Mouse (Mus musculus) ES-E14 (cell line): ENCODE data around the gene Gm3402. TPM values are rescaled to one million over a fixed set of nuclear protein-coding genes. Genes with fewer than 3 reads are reported as not detected.
"Not testable (repeated sequence)": the region's sequence is repeated elsewhere in the genome, so short reads cannot be mapped to it uniquely, and the experiment has no call there.

ENCODE experiments used
- DNase-seq: peaks from one replicate; pipeline ENCODE4 v3.0.0-alpha.2; 2013; ENCODE audit warnings: low read depth, low spot score
- H3K27ac ChIP-seq: 2 replicates; pipeline ENCODE4 v1.5.1; 2012; ENCODE audit warnings: low read depth, mild to moderate bottlenecking, low read length, moderate library complexity, mixed read lengths; ENCODE audit not compliant: poor library complexity, insufficient read depth, severe bottlenecking
- H3K36me3 ChIP-seq: 2 replicates; pipeline ENCODE4 v1.6.1; 2012; ENCODE audit warnings: mild to moderate bottlenecking, low read length, moderate library complexity, mixed read lengths; ENCODE audit not compliant: control insufficient read depth, poor library complexity, insufficient read depth, severe bottlenecking
- H3K4me1 ChIP-seq, 2 experiments: fragments of 150-350 bp in 1 of 2; sonication (generic) in 1 of 2; 2 replicates each; pipeline ENCODE4 v1.6.1; 2012; ENCODE audit warnings: low read length in 2 of 2, mild to moderate bottlenecking in 1 of 2, mixed read lengths in 1 of 2; ENCODE audit not compliant: control insufficient read depth in 2 of 2, insufficient read depth in 2 of 2, poor library complexity in 1 of 2
- H3K4me3 ChIP-seq, 2 experiments: fragments of 150-350 bp in 1 of 2; sonication (generic) in 1 of 2; 2 replicates each; pipeline ENCODE4 v1.5.1; 2012; ENCODE audit warnings: low read length in 2 of 2, low read depth in 1 of 2, mild to moderate bottlenecking in 1 of 2, mixed read lengths in 1 of 2; ENCODE audit not compliant: insufficient read depth in 1 of 2, poor library complexity in 1 of 2, severe bottlenecking in 1 of 2
- H3K9ac ChIP-seq: 2 replicates; pipeline ENCODE4 v1.6.1; 2012; ENCODE audit warnings: low read depth, mild to moderate bottlenecking, low read length, mixed read lengths; ENCODE audit not compliant: poor library complexity, insufficient read depth, severe bottlenecking
- H3K9me3 ChIP-seq: fragments of 150-350 bp; sonication (generic); 2 replicates; pipeline ENCODE4 v1.6.1; 2012; ENCODE audit warnings: low read depth, mild to moderate bottlenecking, low read length; ENCODE audit not compliant: control insufficient read depth, insufficient read depth
- CHD2 ChIP-seq: IDR thresholded peaks from 2 replicates; pipeline ENCODE4 v1.6.1; 2014; ENCODE audit warnings: mild to moderate bottlenecking, low read depth, low read length, inconsistent platforms
- HCFC1 ChIP-seq: IDR thresholded peaks from 2 replicates; pipeline ENCODE4 v1.6.1; 2012; ENCODE audit warnings: low read length, inconsistent platforms, borderline replicate concordance; ENCODE audit not compliant: insufficient read depth
- MAFK ChIP-seq: IDR thresholded peaks from 2 replicates; pipeline ENCODE4 v1.6.1; 2014; ENCODE audit warnings: mild to moderate bottlenecking, low read depth, low read length, inconsistent platforms; ENCODE audit not compliant: insufficient read depth
- ZC3H11A ChIP-seq: IDR thresholded peaks from 2 replicates; pipeline ENCODE4 v1.6.1; 2012; ENCODE audit warnings: low read depth, mild to moderate bottlenecking, inconsistent platforms, low read length, borderline replicate concordance
- ZNF384 ChIP-seq: IDR thresholded peaks from 2 replicates; pipeline ENCODE4 v1.6.1; 2012; ENCODE audit warnings: low read depth, low read length, inconsistent platforms
- in situ Hi-C, 2 experiments: fragments of 600-800 bp; cut with MboI; formaldehyde crosslinking; loops; one replicate each; pipeline ENCODE4 v1.15.1; 2025; ENCODE audit warnings: low sequenced_read_pairs in 2 of 2, inconsistent platforms in 1 of 2; ENCODE audit not compliant: unreplicated experiment in 2 of 2
- total RNA-seq: library from RNA; depleted of rRNA; stranded (reverse); fragments of 300-350 nt; gene quantifications from 2 replicates; pipeline ENCODE4 v1.2.3, GENCODE M21; 2012

Gene Gm3402
- total RNA-seq, 1 experiment: not detected

- in situ Hi-C loops: no loop called here
- TF ChIP-seq CHD2: no peak
- no peak for TF ChIP-seq MAFK
- TF ChIP-seq HCFC1: no peak
- TF ChIP-seq ZC3H11A: no peak
- TF ChIP-seq ZNF384: no peak
- H3K36me3 ChIP-seq: peaks cover 19% of the 10 kb centered on the region
These were observed 42.1 kb upstream of the Gm3402 start for GRCm38 (mm10) chr5:146471821-146472220.

GRCm38 (mm10) chr5:146479564-146479963 lies 34.4 kb upstream of the Gm3402 start:
- not testable (repeated sequence) for H3K36me3 ChIP-seq, H3K4me3 ChIP-seq, H3K27ac ChIP-seq, H3K9ac ChIP-seq, DNase-seq, H3K4me1 ChIP-seq, H3K9me3 ChIP-seq
- in situ Hi-C loops: loop anchor here (5.0 to 25.0 kb wide), 3 partner anchors 92 to 292 kb away; partner anchors contain the start of genes 1700001J03Rik (in 2 of the 2) and Wasf3 (in 1 of the 2)

More at GRCm38 (mm10) chr5:146471821-146472220, 42.1 kb upstream of the Gm3402 start:
- H3K4me1 ChIP-seq: no peaks in the 10 kb centered on the region
- DNase-seq: no peak
- no peak overlapping the region for H3K27ac ChIP-seq
- H3K9ac ChIP-seq: no peak overlapping the region
- H3K4me3 ChIP-seq: no peak overlapping the region
- H3K9me3 ChIP-seq: no peaks in the 10 kb centered on the region

- H3K9ac ChIP-seq, H3K4me1 ChIP-seq, H3K9me3 ChIP-seq, H3K27ac ChIP-seq, H3K4me3 ChIP-seq, DNase-seq, H3K36me3 ChIP-seq: not testable (repeated sequence)
- in situ Hi-C loops: loop anchor here (25.0 kb wide), 2 partner anchors 94 to 294 kb away; partner anchors contain the start of genes 1700001J03Rik (in 2 of the 2) and Wasf3 (in 1 of the 2)
These were observed 32.3 kb upstream of the Gm3402 start, which contains the start of gene Gm6408 for GRCm38 (mm10) chr5:146481665-146482064. Gm6408 (plus strand) TSS chr5:146481965.

DNA sequence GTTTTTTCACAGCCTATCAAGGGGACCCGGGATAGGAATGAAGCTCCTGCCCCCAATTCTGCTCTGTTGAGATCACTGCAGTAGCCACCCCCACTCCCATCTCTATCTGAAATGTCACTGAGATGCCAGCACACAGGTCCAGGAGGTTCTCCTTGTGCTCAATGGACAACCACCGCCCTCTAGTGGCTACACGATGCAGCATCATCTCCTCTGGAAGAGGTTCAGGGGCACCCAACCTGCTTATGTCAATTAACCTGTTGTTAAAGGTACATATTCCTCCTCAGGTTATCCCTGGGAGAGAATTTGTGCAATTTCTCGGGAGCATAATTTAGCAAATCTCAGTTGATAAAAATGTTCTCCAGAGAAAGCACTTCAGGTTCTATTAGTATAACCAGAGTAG lies 25.0 kb upstream of the Gm3402 start:
- not testable (repeated sequence) for H3K4me1 ChIP-seq, DNase-seq, H3K36me3 ChIP-seq, H3K4me3 ChIP-seq, H3K27ac ChIP-seq, H3K9ac ChIP-seq, H3K9me3 ChIP-seq
- in situ Hi-C loops: loop anchor here (25.0 kb wide), 2 partner anchors 102 to 302 kb away; partner anchors contain the start of genes 1700001J03Rik (in 2 of the 2) and Wasf3 (in 1 of the 2)

DNA sequence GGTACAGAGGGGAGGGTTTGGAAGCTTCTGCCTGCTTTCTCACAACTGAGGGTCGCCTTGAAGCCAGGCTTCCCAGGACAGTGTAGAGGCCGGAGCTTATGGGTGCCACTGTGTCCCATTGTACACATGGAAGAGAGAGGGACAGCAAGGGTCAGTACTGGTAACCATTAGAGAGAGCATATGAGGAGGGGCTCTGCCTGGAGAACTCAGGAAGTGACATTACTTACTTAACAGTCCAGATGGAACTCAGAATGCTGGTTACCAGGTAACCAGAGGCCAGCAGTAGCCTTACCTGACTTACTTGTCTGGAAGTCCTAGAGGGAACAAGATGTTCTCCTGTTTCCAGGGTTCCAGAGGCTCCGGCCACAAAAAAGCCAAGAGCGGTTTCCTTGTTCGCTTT lies 22.9 kb upstream of the Gm3402 start, which contains the start of gene Gm6370:
Gm6370 (plus strand) TSS at position 301 of the 400 bp plus-strand sequence.
- not testable (repeated sequence) for H3K27ac ChIP-seq, H3K36me3 ChIP-seq
- in situ Hi-C loops: loop anchor here (25.0 kb wide), 2 partner anchors 104 to 304 kb away; partner anchors contain the start of genes 1700001J03Rik (in 2 of the 2) and Wasf3 (in 1 of the 2)

DNA sequence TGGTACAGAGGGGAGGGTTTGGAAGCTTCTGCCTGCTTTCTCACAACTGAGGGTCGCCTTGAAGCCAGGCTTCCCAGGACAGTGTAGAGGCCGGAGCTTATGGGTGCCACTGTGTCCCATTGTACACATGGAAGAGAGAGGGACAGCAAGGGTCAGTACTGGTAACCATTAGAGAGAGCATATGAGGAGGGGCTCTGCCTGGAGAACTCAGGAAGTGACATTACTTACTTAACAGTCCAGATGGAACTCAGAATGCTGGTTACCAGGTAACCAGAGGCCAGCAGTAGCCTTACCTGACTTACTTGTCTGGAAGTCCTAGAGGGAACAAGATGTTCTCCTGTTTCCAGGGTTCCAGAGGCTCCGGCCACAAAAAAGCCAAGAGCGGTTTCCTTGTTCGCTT lies 11.8 kb upstream of the Gm3402 start, which contains the start of gene 4930449I24Rik:
4930449I24Rik (plus strand) TSS at position 301 of the 400 bp plus-strand sequence.
- H3K27ac ChIP-seq, H3K4me3 ChIP-seq, DNase-seq, H3K36me3 ChIP-seq, H3K9ac ChIP-seq, H3K4me1 ChIP-seq, in situ Hi-C loops, H3K9me3 ChIP-seq: not testable (repeated sequence)

More for the DNA sequence above, 22.9 kb upstream of the Gm3402 start, which contains the start of gene Gm6370:
- not testable (repeated sequence) for H3K9ac ChIP-seq, DNase-seq, H3K4me1 ChIP-seq, H3K4me3 ChIP-seq, H3K9me3 ChIP-seq

DNA sequence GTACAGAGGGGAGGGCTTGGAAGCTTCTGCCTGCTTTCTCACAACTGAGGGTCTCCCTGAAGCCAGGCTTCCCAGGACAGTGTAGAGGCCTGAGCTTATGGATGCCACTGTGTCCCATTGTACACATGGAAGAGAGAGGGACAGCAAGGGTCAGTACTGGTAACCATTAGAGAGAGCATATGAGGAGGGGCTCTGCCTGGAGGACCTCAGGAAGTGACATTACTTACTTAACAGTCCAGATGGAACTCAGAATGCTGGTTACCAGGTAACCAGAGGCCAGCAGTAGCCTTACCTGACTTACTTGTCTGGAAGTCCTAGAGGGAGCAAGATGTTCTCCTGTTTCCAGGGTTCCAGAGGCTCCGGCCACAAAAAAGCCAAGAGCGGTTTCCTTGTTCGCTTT lies 11.6 kb downstream of the Gm3402 start, which contains the start of gene Gm3404:
Gm3404 (plus strand) TSS at position 301 of the 400 bp plus-strand sequence.
- H3K9ac ChIP-seq, H3K36me3 ChIP-seq, H3K27ac ChIP-seq, H3K4me1 ChIP-seq, H3K9me3 ChIP-seq, in situ Hi-C loops, H3K4me3 ChIP-seq, DNase-seq: not testable (repeated sequence)
